Comparison of ENCODE assay signal across 9 mouse cellular contexts in genomic region chr2:75781078-75781477, GRCm38 (mm10). TPM values are rescaled to one million over a fixed set of nuclear protein-coding genes. Genes with fewer than 3 reads are reported as not detected.
DNase-seq lines count a peak whose midpoint lies in the region; ATAC-seq and TF ChIP-seq lines count a peak whose summit lies in the region.
"Had no signal": no experiment of that assay in that cellular context is flagged by ENCODE, and none has a peak within 500 bp of the region (broad histone marks: within the 10 kb centered on the region; RNA-seq: fewer than 3 reads in every experiment).

No protein-coding gene starts in this region.

- DNase-seq in heart, adult 18-20 months = peak; percentile 47 to 80
- peak; percentile 44 for DNase-seq in ES-E14 (ENCODE audit: low read depth, low spot score)
- DNase-seq in cerebellum, adult 9-11 months = peak; percentile 19
- peak; percentile 38 for DNase-seq in heart, postnatal 4 days
- no peak for DNase-seq in urinary bladder, adult 2 months (ENCODE audit: low spot score)

- ATAC-seq in heart, embryonic 12.5 days (ENCODE audit: insufficient number of reproducible peaks, low FRiP score) = no peak
- ATAC-seq in limb, embryonic 13.5 days (ENCODE audit: low FRiP score, low read depth) = peak; percentile 46; the same call in 1 of the 2 replicates
- peak; percentile 37 for ATAC-seq in monocyte, adult 5-6 weeks (replicated peaks; ENCODE audit: insufficient number of reproducible peaks, low FRiP score, low TSS enrichment, poor library complexity, severe bottlenecking)

- no peak overlapping the region for H3K27ac ChIP-seq in heart, embryonic 12.5 days (ENCODE audit: poor library complexity, severe bottlenecking)
- no peak overlapping the region for H3K27ac ChIP-seq in ES-E14 (ENCODE audit: insufficient read depth, low read depth, low read length, poor library complexity, severe bottlenecking)
- H3K27ac ChIP-seq in limb, embryonic 13.5 days = no peak overlapping the region

- H3K4me2 ChIP-seq in heart, embryonic 12.5 days = no peak overlapping the region
- no peak overlapping the region for H3K4me2 ChIP-seq in limb, embryonic 13.5 days (replicated peaks)
- H3K4me2 ChIP-seq: liver, embryonic 15.5 days had no signal

- 0% methylated on average over 3 of the region's 3 CpGs for WGBS in heart, embryonic 12.5 days
- WGBS in limb, embryonic 13.5 days = 0% methylated on average over 3 of the region's 3 CpGs

- no peak overlapping the region for H3K4me3 ChIP-seq in heart, embryonic 12.5 days
- no peak overlapping the region for H3K4me3 ChIP-seq in ES-E14 (ENCODE audit: insufficient read depth in 1 of 2, low read depth in 1 of 2, low read length in 2 of 2, poor library complexity in 1 of 2, severe bottlenecking in 1 of 2)
- H3K4me3 ChIP-seq in limb, embryonic 13.5 days = no peak overlapping the region
- H3K4me3 ChIP-seq: liver, embryonic 15.5 days had no signal

- H3K36me3 ChIP-seq in heart, embryonic 12.5 days = no peaks in the 10 kb centered on the region
- H3K36me3 ChIP-seq in ES-E14 (ENCODE audit: control insufficient read depth, insufficient read depth, low read length, poor library complexity, severe bottlenecking) = no peaks in the 10 kb centered on the region
- no peaks in the 10 kb centered on the region for H3K36me3 ChIP-seq in limb, embryonic 13.5 days
- H3K36me3 ChIP-seq: liver, embryonic 15.5 days had no signal

- no peaks in the 10 kb centered on the region for H3K27me3 ChIP-seq in heart, embryonic 12.5 days (replicated peaks)
- 0 out of 2 replicates have a peak, but pooled peaks cover 9% of the 10 kb centered on the region for H3K27me3 ChIP-seq in limb, embryonic 13.5 days
- H3K27me3 ChIP-seq: liver, embryonic 15.5 days had no signal

- H3K4me1 ChIP-seq in heart, embryonic 12.5 days (replicated peaks) = peaks cover 17% of the 10 kb centered on the region
- peaks cover 6 to 11% of the 10 kb centered on the region in 2 experiments for H3K4me1 ChIP-seq in ES-E14 (ENCODE audit: control insufficient read depth in 2 of 2, insufficient read depth in 2 of 2, low read length in 2 of 2, poor library complexity in 1 of 2)
- peaks cover 23% of the 10 kb centered on the region for H3K4me1 ChIP-seq in limb, embryonic 13.5 days

- H3K9me3 ChIP-seq in heart, embryonic 12.5 days (replicated peaks) = no peaks in the 10 kb centered on the region
- H3K9me3 ChIP-seq in ES-E14 (ENCODE audit: control insufficient read depth, insufficient read depth, low read depth, low read length) = no peaks in the 10 kb centered on the region
- H3K9me3 ChIP-seq in limb, embryonic 13.5 days = no peaks in the 10 kb centered on the region
- H3K9me3 ChIP-seq: liver, embryonic 15.5 days had no signal

- H3K9ac ChIP-seq in heart, embryonic 12.5 days = no peak overlapping the region
- H3K9ac ChIP-seq in ES-E14 (ENCODE audit: insufficient read depth, low read depth, low read length, poor library complexity, severe bottlenecking) = no peak overlapping the region
- H3K9ac ChIP-seq in limb, embryonic 13.5 days = no peak overlapping the region
- H3K9ac ChIP-seq: liver, embryonic 15.5 days had no signal

- in situ Hi-C loops in ES-E14 (cut with MboI; ENCODE audit: low sequenced_read_pairs in 2 of 2, unreplicated experiment in 2 of 2) = loop anchor here in 1 of 2 experiments (10.0 kb wide), 2 partner anchors 176 to 184 kb away; no protein-coding TSS in a partner anchor

TF ChIP-seq in ES-E14, 5 proteins besides CTCF, POLR2A, EP300 and RAD21:
- TF ChIP-seq ZNF384 (IDR thresholded peaks at IDR 0.05; ENCODE audit: low read depth, low read length) = 0 out of 2 replicates have a peak, but pooled peaks have one; percentile 11
- peak; percentile 84 for TF ChIP-seq ZC3H11A (IDR thresholded peaks at IDR 0.05; ENCODE audit: borderline replicate concordance, low read depth, low read length)
- TF ChIP-seq HCFC1 (IDR thresholded peaks at IDR 0.05; ENCODE audit: borderline replicate concordance, insufficient read depth, low read length) = no peak
- TF ChIP-seq MAFK (IDR thresholded peaks at IDR 0.05; ENCODE audit: insufficient read depth, low read depth, low read length) = no peak
- no peak for TF ChIP-seq CHD2 (IDR thresholded peaks at IDR 0.05; ENCODE audit: low read depth, low read length)
TF ChIP-seq in ES-E14: peak in this region for 2.

RNA-seq across cellular contexts. Expression of gene Agps, which starts 50.9 kb away (rescaled TPM):
- 10 to 100 TPM; 32.4 to 33.7 TPM for total RNA-seq in heart, adult 18-20 months (2021)
- 40.3 and 42.2 TPM in 2 replicates for polyA plus RNA-seq in heart, embryonic 12.5 days (2016; fragmentation: Nextera tagmentation; extraction: Ambion mirVana)
- total RNA-seq in ES-E14 (2012; rRNA removed) = 74.6 and 101 TPM in 2 replicates
- total RNA-seq in heart, postnatal 4 days (2021) = 10 to 100 TPM; 49.4 to 57.1 TPM
- polyA plus RNA-seq in limb, embryonic 13.5 days (2015; fragmentation: Nextera tagmentation; extraction: Ambion mirVana) = 30.7 and 37.9 TPM in 2 replicates
- total RNA-seq in monocyte, adult 5-6 weeks (2017) = 60.0 to 94.2 TPM (median 75.4 TPM) in 3 replicates
- polyA plus RNA-seq in urinary bladder, adult 2 months (2012; rRNA removed) = 9.1 and 9.3 TPM in 2 replicates
